In genomic region chr5:67764798-67765197, GRCm38 (mm10) we compare ENCODE assay signal across 14 mouse cellular contexts.
A peak's percentile ranks its signal among the peaks of the same experiment; 100 is the strongest.
DNase-seq lines count a peak whose midpoint lies in the region; ATAC-seq and TF ChIP-seq lines count a peak whose summit lies in the region.
"Had no signal": no experiment of that assay in that cellular context is flagged by ENCODE, and none has a peak within 500 bp of the region (broad histone marks: within the 10 kb centered on the region; RNA-seq: fewer than 3 reads in every experiment).

No protein-coding gene starts in this region.

- TF ChIP-seq CTCF in left cerebral cortex, adult 2 months (IDR thresholded peaks at IDR 0.05): peak; percentile 29
- TF ChIP-seq CTCF in CH12.LX (conservative IDR thresholded peaks at IDR 0.05 in 1 of 2, IDR thresholded peaks at IDR 0.05 in 1 of 2; ENCODE audit: low read depth in 2 of 2, low read length in 2 of 2): peak; percentile 21 to 58; a peak in 2 of 4 replicates

- no peaks in the 10 kb centered on the region for H3K27me3 ChIP-seq in CH12.LX (replicated peaks)
- H3K27me3 ChIP-seq: intestine, embryonic 15.5 days; limb, embryonic 15.5 days had no signal

- no peak overlapping the region for H3K4me3 ChIP-seq in left cerebral cortex, adult 2 months
- no peak overlapping the region for H3K4me3 ChIP-seq in CH12.LX (replicated peaks in 1 of 3; ENCODE audit: low read depth in 2 of 3, low read length in 2 of 3, poor library complexity in 1 of 3)
- H3K4me3 ChIP-seq: erythroblast, embryonic 14.5 days; intestine, embryonic 15.5 days; limb, embryonic 15.5 days had no signal

- no peak for TF ChIP-seq POLR2A in CH12.LX (IDR thresholded peaks at IDR 0.05; ENCODE audit: low read depth, low read length)

- peak; percentile 67 for ATAC-seq in megakaryocyte-erythroid progenitor cell, adult 5-6 weeks (replicated peaks; ENCODE audit: low FRiP score, low TSS enrichment, poor library complexity, severe bottlenecking)
- ATAC-seq: intestine, embryonic 15.5 days had no signal

- no peak for TF ChIP-seq EP300 in CH12.LX (IDR thresholded peaks at IDR 0.05; ENCODE audit: low read length)

- in situ Hi-C loops in CH12.LX (cut with MboI; ENCODE audit: low pct_ligation_motif_present, low pct_unique_long_range_greater_than_20kb, low sequenced_read_pairs): no loop called here

- DNase-seq in left cerebral cortex, adult 2 months (ENCODE audit: extremely low spot score in 1 of 2, low spot score in 2 of 2): no peak
- no peak for DNase-seq in left cerebral cortex, postnatal 25 days (ENCODE audit: low spot score in 2 of 2)
- peak; percentile 20 for DNase-seq in CH12.LX (ENCODE audit: extremely low read depth)
- peak; percentile 9 for DNase-seq in WW6 (ENCODE audit: low read depth, low spot score)
- DNase-seq in urinary bladder, postnatal 4 days (ENCODE audit: low spot score in 2 of 2): no peak
- no peak for DNase-seq in ovary, postnatal 36 days (ENCODE audit: low spot score)
- DNase-seq in right cerebral cortex, adult 2 months (ENCODE audit: low spot score in 2 of 2): no peak
- DNase-seq: adrenal gland, adult 8-10 months; heart, postnatal 36 days; kidney, postnatal 25 days had no signal

- no peak; the same call in none of the 2 replicates for TF ChIP-seq RAD21 in CH12.LX (IDR thresholded peaks at IDR 0.05; ENCODE audit: low read depth, low read length)

- H3K4me1 ChIP-seq in CH12.LX (ENCODE audit: control insufficient read depth in 1 of 2, insufficient read depth in 2 of 2): peaks cover 0 to 4% of the 10 kb centered on the region in 2 experiments; a peak in 1 of 4 replicates
- H3K4me1 ChIP-seq: intestine, embryonic 15.5 days; limb, embryonic 15.5 days had no signal

- H3K9ac ChIP-seq in CH12.LX (ENCODE audit: insufficient read depth, low read depth): no peak overlapping the region
- H3K9ac ChIP-seq: intestine, embryonic 15.5 days; limb, embryonic 15.5 days had no signal

- intact Hi-C loops in left cerebral cortex, adult 2 months (cut with DNase I): no loop called here
- intact Hi-C loops in left cerebral cortex, postnatal 25 days (cut with DNase I): no loop called here

- no peaks in the 10 kb centered on the region for H3K9me3 ChIP-seq in CH12.LX (replicated peaks; ENCODE audit: low read length)
- H3K9me3 ChIP-seq: intestine, embryonic 15.5 days; limb, embryonic 15.5 days had no signal

- dilution Hi-C loops in CH12.LX (cut with MboI; ENCODE audit: extremely low pct_ligation_motif_present, extremely low pct_unique_long_range_greater_than_20kb, low sequenced_read_pairs): no loop called here

- no peak overlapping the region for H3K4me2 ChIP-seq in CH12.LX (ENCODE audit: insufficient read depth, low read depth, poor library complexity, severe bottlenecking)
- H3K4me2 ChIP-seq: intestine, embryonic 15.5 days; limb, embryonic 15.5 days had no signal

- peaks cover 18 to 42% of the 10 kb centered on the region in 2 experiments for H3K36me3 ChIP-seq in CH12.LX (replicated peaks in 1 of 2; ENCODE audit: control insufficient read depth in 1 of 2, insufficient read depth in 1 of 2, low read length in 1 of 2)
- H3K36me3 ChIP-seq: intestine, embryonic 15.5 days; limb, embryonic 15.5 days had no signal

- H3K27ac ChIP-seq in left cerebral cortex, adult 2 months: no peak overlapping the region
- no peak overlapping the region for H3K27ac ChIP-seq in CH12.LX (ENCODE audit: insufficient read depth, low read depth)
- H3K27ac ChIP-seq: intestine, embryonic 15.5 days; limb, embryonic 15.5 days had no signal

- H3K79me2 ChIP-seq in CH12.LX (replicated peaks; ENCODE audit: control insufficient read depth, extremely low read depth, insufficient read depth, poor library complexity, severe bottlenecking): no peaks in the 10 kb centered on the region

TF ChIP-seq in CH12.LX, 34 proteins besides CTCF, POLR2A, EP300 and RAD21:
- TF ChIP-seq SMC3 (IDR thresholded peaks at IDR 0.05; ENCODE audit: low read depth, low read length) (0 out of 2 replicates have a peak, but pooled peaks have one; percentile 7), PAX5 (IDR thresholded peaks at IDR 0.05; ENCODE audit: low read length) (no peak)

Comparison
In these comparisons a context has a peak if more than half of its experiments do, and no peak if none do; other contexts are left out.
1. DNase-seq: peak in CH12.LX (single experiment) and WW6 (single experiment); none in left cerebral cortex, adult 2 months (0 of 2), left cerebral cortex, postnatal 25 days (0 of 2), urinary bladder, postnatal 4 days (0 of 2), ovary, postnatal 36 days (single experiment) and right cerebral cortex, adult 2 months (0 of 2).